Mouse (Mus musculus) layer of hippocampus, postnatal 14 days (tissue): Measurements from ENCODE around the gene Clic1. TPM values are rescaled to one million over a fixed set of nuclear protein-coding genes. Genes with fewer than 3 reads are reported as not detected.
A peak's percentile ranks its signal among the peaks of the same experiment; 100 is the strongest.
"Not testable (repeated sequence)": the region's sequence is repeated elsewhere in the genome, so short reads cannot be mapped to it uniquely, and the experiment has no call there.

Source experiments
- DNase-seq, 2 experiments: peaks; one replicate each; pipeline ENCODE4 v3.0.0; 2021 to 2022; ENCODE audit warnings: low spot score in 2 of 2, mixed read lengths in 1 of 2
- long read RNA-seq, 2 experiments: library from polyadenylated mRNA; stranded (forward); transcript quantifications; one replicate each; pipeline ENCODE4 v2.0.0; 2021
- total RNA-seq, 2 experiments: library from RNA; stranded (reverse); gene quantifications; 2 replicates each; pipeline ENCODE4 v1.2.3; 2021

Clic1 gene
- 10 to 100 TPM; 11.7 to 14.8 TPM for total RNA-seq
- long read RNA-seq, experiment 1, transcript Clic1-201 (6 exons, 1,466 nt) = major isoform, 7 of 10 reads
- long read RNA-seq, experiment 1, partial matches to known transcripts = 0 of 10 reads
- long read RNA-seq, experiment 1, other reads (novel, unspliced or antisense) = 3 of 10 reads
- long read RNA-seq, experiment 2, transcript Clic1-201 (6 exons, 1,466 nt) = major isoform, 17 of 18 reads
- long read RNA-seq, experiment 2, partial matches to known transcripts = 1 of 18 reads
- long read RNA-seq, experiment 2, other reads (novel, unspliced or antisense) = 0 of 18 reads

DNA sequence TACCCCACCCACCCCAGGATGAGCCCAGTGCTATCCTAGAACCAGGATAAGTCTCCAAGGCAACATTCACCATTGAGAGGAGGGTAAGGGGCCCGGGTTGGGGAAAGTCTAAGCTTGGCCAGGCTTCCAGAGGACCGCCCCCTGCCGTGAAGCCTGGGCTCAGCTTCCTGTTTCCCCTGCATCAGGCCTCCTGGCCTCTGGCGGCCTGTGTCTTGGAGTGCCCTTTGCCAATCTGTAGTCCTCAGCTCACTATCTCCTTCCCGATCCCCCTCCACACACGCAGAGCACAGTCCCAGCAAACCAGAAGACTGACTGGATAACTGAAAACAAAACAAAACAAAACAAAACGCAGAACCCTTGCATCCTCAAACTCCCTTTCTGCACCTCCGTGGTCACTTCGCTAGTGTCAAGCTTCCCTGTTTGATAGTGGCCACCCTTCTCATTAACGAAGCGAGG is at the start of gene Clic1:
Gene Clic1 (plus strand): TSS at position 406 of the 456 bp plus-strand sequence.
- DNase-seq = no peak

DNA sequence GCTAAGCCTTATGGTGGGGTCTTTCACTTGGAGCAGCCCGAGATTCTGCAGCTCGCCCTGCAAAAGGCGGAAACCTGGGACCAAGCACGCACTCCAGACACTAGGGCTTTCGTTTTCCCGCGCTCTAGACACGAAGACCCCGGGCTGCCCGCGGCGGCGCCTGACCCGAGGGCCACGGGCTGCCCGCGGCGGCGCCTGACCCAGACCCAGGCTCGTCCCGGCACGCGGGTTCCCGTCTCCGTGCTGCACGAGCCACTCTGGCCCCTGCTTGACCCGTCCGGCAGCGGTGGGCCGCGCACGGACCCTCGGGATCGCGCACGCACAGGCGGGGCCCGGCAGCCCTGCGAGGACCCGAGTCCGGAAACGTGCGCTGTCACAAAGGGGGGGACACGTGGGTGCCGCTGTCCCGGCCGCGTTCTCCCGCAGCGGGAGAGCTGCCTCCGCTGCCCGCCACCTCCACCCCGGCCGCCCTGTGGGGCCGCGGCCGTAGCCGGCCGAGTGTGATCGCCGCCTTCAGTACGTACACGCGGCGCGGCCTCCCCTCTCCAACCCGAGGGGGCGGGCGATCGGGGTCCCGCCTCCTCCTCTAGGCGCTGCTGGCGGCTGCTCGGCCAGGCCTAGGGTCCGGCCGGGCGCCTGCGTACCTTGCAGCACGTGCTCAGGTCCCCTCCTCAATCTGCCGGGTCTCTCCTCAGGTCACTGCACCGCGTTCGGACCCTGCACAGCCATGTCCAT is 48.9 kb upstream of the Clic1 start, which contains the start of gene Vars:
Gene Vars (plus strand): TSS at position 271 of the 735 bp plus-strand sequence.
- peak; percentile 80 to 86 for DNase-seq

DNA sequence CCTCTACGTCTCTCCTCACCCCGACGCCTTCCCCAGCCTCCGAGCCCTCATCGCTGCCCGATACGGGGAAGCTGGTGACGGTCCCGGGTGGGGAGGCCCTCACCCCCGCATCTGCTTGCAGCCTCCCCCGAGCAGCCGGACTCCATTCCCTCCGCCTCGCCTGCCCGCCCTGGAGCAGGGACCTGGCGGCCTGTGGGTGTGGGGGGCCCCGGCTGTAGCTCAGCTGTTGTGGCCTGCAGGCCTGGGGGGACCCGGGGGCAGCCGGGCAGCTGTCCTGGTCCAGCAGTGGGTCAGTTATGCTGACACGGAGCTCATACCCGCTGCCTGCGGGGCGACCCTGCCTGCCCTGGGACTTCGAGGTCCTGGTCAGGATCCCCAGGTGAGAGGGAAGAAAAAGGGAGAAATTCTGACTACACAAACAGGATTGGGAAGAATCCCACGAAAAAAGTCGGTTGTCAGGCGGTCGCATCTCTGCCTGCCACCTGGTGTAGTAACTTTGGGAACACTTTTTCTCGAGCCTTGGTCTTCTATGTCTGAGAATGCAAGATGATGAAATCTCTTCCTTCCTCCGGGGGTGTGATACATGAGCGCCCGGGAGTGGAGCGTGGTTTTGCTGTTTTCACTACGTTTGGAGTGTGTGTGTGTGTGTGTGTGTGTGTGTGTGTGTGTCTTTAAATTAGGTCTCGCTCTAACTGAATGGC is 48.2 kb upstream of the Clic1 start:
- no peak for DNase-seq

DNA sequence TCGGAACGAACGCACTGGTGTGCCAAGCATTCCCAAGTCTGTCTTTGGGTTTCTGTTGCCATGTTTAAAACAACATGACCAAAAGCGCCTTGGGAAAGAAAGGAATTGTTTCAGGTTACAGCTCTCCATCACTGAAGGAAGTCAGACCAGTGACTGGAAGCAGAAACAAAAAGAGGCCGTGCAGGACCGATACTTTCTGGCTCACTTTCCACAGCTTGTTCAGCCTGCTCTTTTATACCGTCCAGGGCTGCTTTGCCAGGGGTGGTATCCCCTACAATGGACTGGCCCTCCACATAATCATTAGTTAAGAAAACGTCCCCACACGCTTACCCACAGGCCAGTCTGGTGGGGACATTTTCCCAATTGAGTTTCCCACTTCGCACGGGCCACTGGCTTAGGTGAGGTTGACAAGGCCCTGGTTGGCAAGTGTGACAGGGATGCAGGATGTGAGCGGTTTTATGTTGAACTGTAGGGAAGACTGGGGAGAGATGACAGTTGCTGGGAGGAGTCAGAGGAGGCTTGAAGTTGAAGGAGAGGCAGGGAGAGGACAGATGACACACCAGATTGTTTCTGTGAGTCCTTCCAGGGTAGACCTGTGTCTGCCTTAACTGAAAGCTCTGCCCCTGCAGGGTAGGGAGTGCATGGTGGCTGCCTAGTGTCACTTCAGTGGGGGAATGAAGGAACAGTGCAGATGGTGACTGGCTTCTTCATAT is 47.5 kb upstream of the Clic1 start:
- DNase-seq = no peak

DNA sequence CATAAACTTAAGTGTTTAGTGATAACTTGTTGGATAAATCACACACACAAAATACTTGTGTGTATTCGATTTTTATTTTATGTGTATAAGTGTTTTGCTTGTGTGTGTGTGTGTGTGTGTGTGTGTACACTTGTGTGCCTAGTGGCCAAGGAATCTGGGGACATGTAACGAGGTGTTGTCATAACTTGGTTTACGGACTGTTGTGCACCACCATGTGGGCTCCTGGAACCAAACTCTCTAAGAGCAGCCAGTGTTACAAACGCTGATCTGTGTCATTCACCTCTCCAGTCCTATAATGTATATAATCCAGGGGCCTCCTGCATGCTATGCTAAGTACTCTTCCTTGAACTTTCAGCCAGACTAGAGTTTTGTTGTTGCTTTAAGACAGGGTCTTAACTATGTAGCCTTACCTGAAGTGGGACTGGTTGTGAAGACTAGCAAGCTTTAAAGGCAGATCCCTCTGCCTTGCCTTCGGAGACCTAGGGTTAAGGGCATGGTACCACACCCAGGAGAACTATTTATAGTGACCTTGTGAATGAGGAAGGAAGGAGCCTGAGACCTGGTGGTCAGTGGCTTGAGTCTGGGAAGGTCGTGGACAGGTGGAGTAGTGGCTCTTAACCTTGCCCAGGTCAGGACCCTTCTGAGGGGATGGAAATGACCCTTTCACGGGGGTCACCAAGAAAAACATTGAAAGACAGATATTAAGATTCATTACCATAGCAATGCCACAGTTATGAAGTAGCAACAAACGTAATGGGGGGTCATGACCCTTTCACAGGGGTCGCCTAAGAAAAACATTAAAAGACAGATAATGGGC is 46.5 kb upstream of the Clic1 start:
- DNase-seq = no peak

DNA sequence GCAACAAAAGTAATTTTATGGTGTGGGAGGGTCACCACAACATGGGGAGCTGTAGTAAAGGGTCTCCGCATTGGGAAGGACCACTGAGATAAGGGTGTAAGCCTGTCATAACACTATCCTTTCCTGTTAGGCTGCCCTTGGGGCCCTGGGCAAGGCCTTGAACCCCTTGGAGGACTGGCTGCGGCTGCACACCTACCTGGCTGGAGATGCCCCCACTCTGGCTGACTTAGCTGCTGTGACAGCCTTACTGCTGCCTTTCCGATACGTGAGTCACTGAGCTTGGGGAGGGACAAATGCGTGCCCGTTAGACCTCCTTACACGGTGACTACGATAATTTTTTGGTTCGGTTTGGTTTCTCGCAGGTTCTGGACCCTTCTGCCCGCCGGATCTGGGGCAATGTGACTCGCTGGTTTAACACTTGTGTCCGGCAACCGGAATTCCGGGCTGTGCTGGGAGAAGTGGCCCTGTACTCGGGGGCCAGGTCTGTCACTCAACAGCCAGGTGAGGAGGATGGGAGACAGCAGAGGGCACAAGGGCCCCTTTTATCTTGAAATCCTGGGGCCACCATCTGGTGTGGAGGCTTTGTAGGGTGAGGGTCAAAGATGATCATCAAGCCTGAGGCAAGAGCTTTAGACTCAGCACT is 45.6 kb upstream of the Clic1 start:
- DNase-seq = no peak

DNA sequence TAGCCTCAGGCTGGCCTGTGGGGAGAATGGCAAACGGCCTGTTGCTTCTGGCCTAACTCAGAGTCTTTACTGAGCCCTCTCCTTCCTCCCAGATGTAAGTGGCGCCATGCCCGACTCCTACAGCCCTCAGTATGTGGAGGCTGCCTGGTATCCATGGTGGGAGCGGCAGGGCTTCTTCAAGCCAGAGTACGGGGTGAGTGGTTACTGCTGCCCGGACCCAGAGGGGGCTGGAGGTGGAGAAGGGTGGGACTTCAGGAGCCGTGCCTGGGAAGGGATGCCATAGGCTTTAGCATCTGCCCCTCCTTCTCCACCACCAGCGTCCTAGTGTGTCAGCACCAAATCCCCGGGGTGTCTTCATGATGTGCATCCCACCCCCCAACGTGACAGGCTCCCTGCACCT is 44.6 kb upstream of the Clic1 start:
- no peak for DNase-seq

DNA sequence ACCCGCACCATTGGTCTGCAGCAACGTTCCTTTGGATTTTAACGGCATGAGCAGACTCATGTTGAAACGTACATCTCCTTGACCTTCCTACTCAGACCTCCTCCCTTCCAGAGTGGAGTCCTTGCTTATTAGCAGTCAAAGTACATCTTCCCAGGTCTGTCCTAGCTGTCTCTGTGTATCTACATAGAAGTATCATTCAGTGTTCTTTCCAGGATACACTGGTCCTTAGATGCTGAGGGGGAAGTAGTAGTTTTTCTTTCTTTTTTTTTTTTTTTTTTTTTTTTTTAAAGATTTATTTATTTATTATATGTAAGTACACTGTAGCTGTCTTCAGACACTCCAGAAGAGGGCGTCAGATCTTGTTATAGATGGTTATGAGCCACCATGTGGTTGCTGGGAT is 43.9 kb upstream of the Clic1 start:
- not testable (repeated sequence) for DNase-seq

DNA sequence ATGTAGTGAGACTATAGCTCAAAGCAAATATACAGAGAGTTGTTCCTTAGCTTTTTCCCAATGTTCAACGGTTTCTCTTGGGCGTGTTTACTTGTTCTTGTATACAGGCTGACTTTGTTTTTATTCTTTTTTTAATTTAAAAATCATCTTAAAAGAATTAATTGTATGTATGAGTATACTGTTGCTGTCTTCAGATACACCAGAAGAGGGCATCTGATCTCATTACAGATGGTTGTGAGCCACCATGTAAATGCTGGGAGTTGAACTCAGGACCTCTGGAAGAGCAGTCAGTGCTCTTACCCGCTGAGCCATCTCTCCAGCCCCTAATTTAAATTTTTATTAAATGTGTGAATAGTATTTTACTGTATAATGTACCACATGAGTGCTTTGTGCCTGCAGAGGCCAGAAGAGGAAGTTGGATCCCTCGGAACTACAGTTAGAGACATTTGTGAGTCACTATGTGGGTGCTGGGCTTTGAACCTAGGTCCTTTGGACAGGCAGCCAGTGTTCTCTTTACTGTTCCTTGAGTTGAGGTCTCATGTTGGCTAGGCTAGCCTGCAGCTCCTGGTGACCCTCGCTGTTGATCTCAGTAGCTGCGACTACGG is 42.3 kb upstream of the Clic1 start:
- DNase-seq = no peak

DNA sequence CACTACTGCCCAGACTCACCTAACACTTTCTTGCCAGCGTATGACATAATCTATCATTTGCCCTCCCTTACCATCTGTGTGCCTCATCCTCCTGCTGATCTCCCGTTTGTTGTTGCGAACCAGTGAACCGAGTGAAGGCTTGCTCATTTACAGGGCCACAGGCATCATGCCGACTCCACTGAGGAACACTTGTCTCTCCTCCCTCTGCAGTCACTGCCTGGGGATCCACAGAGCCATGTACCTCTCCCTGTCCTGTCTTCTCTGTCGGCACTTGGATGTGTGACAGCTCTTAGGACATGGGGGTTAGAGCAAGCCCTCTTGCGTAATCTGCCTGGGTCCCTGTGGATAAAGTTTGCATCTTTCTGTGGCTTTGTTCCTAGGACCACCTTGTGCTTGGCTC is 40.2 kb upstream of the Clic1 start:
- no peak for DNase-seq

DNA sequence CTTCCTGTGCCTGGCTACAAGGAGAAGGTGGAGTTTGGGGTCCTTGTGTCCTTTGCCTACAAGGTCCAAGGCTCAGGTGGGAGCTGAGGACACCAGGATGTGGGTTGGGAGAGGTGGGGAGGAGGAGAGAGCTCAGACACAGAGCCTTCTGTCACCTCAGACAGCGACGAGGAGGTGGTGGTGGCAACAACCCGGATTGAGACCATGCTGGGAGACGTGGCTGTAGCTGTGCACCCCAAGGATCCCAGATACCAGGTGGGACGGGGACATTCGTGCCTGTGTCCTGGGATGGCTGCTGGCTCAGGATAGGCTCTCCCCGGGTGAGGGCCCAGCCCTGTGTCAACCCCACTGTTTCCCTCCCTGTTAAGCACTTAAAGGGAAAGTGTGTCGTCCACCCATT is 38.3 kb upstream of the Clic1 start:
- DNase-seq = no peak

DNA sequence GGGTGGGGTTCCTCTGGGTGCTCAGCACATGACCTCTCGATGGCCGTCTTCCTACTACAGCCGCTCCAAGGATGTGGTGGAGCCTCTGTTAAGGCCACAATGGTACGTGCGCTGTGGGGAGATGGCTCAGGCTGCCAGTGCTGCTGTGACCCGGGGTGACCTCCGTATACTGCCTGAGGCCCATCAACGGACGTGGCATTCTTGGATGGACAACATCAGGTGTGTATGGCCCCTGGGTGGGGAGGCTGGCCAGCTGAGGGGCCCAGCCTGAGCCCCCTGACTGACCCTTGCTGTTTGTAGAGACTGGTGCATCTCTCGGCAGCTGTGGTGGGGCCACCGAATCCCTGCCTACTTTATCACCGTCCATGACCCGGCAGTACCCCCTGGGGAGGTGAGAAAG is 37.3 kb upstream of the Clic1 start:
- no peak for DNase-seq

DNA sequence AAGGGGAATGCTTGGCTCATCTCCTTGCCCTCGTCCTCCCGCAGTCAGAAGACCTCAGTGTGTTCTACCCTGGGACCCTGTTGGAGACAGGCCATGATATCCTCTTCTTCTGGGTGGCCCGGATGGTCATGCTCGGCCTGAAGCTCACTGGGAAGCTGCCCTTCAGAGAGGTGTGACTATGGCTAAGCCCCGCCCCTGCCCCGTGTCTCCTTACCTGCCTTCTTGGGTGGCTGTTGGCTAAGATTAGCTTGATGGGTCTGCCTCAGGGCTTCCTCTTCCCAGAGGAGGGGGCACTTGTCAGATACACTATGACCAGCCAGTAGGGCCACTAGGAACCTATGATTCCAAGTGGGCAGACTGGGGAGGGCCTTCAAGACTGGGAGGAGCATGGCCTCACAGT is 36.5 kb upstream of the Clic1 start:
- no peak for DNase-seq

DNA sequence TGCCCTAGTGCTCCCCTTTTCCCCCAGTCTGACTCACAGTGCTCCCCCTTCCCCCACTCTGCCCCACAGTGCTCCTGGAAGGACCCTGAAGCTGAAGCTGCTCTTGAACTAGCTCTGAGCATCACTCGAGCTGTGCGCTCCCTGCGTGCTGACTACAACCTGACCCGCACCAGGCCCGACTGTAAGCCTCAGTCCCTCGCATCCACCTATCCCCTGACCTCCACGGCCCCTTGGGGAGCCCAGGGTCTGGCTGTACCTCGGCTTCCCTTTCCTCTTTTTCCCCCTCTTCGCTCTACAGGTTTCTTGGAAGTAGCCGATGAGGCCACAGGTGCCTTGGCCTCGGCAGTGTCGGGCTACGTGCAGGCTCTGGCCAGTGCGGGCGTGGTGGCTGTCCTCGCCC is 34.5 kb upstream of the Clic1 start:
- DNase-seq = no peak

DNA sequence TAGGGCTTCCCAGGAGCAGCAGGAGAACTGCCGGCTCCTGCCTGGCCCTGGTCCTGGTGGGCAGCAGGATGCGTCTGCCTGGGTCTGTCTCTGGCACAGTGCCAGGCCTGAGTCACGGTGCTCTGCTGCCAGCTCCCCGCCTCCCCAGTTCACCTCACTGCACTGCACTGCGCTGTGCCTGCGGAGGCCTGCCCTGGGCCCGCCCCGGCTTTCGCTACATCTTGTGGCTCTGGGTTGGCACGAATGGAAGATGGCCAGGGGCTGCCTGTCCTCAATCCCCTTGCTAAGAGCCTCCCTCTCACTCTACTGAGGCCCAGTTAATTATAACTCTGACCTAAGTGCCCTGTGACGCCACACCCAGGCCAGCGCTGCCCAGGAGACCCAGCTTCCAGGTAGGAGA is 33.4 kb upstream of the Clic1 start, which contains the start of gene Vwa7:
Gene Vwa7 (plus strand): TSS at position 204 of the 400 bp plus-strand sequence.
- DNase-seq = peak in 1 of 2 experiments; percentile 27

DNA sequence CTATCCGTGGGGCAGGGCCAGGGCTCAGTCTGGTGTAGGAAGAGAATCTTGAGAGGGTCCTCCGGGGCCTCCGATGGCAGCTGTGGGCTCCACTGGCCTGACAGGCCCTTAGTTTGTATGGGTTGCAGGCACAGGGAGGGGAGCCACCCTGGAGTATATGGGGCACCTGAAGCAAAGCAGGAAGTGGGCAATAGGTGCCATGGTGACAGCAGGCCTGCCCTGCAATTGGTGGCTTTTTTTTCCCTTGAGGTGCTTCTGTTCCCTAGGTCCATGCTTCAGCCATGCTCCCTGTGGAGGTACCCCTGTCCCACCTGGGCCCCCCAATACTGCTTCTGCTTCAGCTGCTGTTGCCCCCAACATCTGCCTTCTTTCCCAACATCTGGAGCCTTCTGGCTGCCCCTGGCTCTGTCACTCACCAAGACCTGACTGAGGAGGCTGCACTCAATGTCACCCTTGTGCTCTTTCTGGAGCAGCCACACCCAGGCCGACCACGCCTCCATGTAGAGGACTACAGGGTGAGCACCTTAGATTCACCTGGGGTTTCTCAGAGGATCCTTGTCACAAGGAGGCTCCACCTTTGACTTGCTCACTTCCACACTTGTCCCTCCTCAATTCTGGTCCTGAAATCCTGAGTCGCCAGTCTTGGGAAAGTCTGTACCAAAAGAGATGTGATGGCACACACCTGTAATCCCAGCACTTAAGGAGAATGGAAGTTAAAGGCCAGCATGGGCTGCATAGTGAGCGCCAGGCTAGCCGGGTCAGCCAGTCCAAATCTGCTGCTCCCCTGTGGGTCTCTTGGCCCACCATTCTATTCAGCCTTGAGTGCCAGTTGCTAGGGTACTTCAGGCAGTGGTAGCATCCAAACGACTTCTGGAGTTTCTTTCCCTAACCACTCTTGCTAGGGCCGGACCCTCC is 32.7 kb upstream of the Clic1 start:
- DNase-seq = no peak

DNA sequence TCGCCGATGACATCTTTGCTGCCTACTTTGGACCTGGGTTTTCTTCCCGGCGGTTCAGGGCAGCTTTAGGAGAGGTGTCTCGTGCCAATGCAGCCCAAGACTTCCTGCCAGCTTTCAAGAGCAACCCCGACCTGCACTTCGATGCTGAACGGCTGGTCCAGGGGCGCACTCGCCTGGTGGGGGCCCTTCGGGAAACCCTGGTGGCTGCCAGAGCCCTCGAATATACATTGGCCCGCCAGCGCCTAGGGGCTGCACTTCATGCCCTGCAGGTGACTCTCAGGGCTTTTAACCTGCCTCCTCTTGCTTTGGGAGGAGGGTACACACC is 32.1 kb upstream of the Clic1 start:
- DNase-seq = no peak

DNA sequence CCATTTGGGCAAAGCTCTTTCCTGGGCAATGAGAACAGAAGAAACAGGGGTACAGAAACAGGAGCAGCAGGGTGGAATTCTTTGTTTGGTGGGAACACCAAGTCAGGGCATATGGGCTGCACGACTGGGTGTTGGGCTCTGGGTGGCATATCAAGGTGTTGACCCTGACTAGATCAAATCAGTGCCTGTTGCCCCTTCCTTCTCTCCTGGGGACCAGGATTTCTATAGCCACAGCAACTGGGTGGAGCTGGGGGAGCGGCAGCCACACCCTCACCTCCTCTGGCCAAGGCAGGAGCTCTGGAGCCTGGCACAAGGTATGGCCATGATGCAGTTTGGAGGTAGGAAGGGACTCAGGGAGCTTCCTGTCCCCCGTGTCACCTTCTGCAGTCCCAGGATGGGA is 31.6 kb upstream of the Clic1 start:
- no peak for DNase-seq

DNA sequence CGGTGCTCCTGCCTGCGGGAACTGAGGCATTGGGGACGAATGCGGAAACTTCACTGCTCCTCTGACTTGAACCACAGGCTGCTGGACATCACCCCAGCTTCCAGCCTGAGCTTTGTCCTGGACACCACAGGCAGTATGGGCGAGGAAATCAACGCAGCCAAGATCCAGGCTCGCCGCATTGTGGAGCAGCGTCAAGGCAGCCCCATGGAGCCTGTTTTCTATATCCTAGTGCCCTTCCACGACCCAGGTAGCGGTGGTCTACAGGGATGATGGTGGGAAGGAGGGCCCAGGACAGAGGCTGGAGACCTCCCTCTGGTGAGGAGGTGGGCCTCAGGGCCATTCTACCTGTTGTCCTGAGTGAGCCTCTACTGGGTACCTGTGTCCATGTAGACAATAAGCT is 29.9 kb upstream of the Clic1 start:
- DNase-seq = no peak
